Mouse (Mus musculus) C2C12 (cell line): Measurements from ENCODE around the gene Col13a1.

Source experiments
- CTCF ChIP-seq: IDR thresholded peaks from one replicate; pipeline ENCODE4 v1.5.1; 2011; ENCODE audit not compliant: control insufficient read depth, insufficient read depth, insufficient read length
- MAX ChIP-seq: IDR thresholded peaks from one replicate; pipeline ENCODE4 v1.6.1; 2011; ENCODE audit warnings: mild to moderate bottlenecking, control low read depth
- MYOD1 ChIP-seq: IDR thresholded peaks from one replicate; pipeline ENCODE4 v1.6.1; 2011; ENCODE audit warnings: low read depth; ENCODE audit not compliant: control insufficient read depth, insufficient read length
- MYOG ChIP-seq: IDR thresholded peaks from one replicate; pipeline ENCODE4 v1.6.1; 2011; ENCODE audit not compliant: control insufficient read depth, insufficient read length; ENCODE audit errors: extremely low read depth

- TF ChIP-seq CTCF (no peak), MAX (no peak), MYOD1 (no peak), MYOG (no peak)
Observed at GRCm38 (mm10) chr10:61798133-61798576, 180.8 kb downstream of the Col13a1 start.
